16 mouse cellular contexts compared by ENCODE assay signal in genomic region chr13:43820071-43820470, GRCm38 (mm10).
"Had no signal": no experiment of that assay in that cellular context is flagged by ENCODE, and none has a peak within 500 bp of the region (broad histone marks: within the 10 kb centered on the region; RNA-seq: fewer than 3 reads in every experiment).

No protein-coding gene starts in this region.

- DNase-seq: retina, postnatal 1 day; right cerebral cortex, adult 18-20 months; right cerebral cortex, postnatal 14 days; right cerebral cortex, postnatal 25 days; right cerebral cortex, postnatal 4 days; spleen, adult 18-20 months; thymus, adult 18-20 months; thymus, adult 2 months; thymus, postnatal 14 days; thymus, postnatal 25 days; thymus, postnatal 36 days; thymus, postnatal 4 days had no signal

- H3K9ac ChIP-seq: neural tube, embryonic 13.5 days; neural tube, embryonic 15.5 days; stomach, embryonic 15.5 days had no signal

- H3K4me1 ChIP-seq: neural tube, embryonic 13.5 days; neural tube, embryonic 15.5 days; stomach, embryonic 15.5 days had no signal

- H3K27me3 ChIP-seq: neural tube, embryonic 13.5 days; neural tube, embryonic 15.5 days; stomach, embryonic 15.5 days had no signal

- H3K9me3 ChIP-seq: neural tube, embryonic 13.5 days; neural tube, embryonic 15.5 days; stomach, embryonic 15.5 days had no signal

- H3K4me3 ChIP-seq: neural tube, embryonic 13.5 days; neural tube, embryonic 15.5 days; stomach, embryonic 15.5 days had no signal

- H3K4me2 ChIP-seq: neural tube, embryonic 13.5 days; neural tube, embryonic 15.5 days; stomach, embryonic 15.5 days had no signal

- H3K27ac ChIP-seq: neural tube, embryonic 13.5 days; neural tube, embryonic 15.5 days; stomach, embryonic 15.5 days; stomach, postnatal 0 days had no signal

- H3K36me3 ChIP-seq: neural tube, embryonic 13.5 days; neural tube, embryonic 15.5 days; stomach, embryonic 15.5 days had no signal
